Mouse (Mus musculus): ENCODE measurements around the gene Yif1b. TPM values are rescaled to one million over a fixed set of nuclear protein-coding genes. Genes with fewer than 3 reads are reported as not detected.

Yif1b gene
- total RNA-seq, 2 experiments from 2014 or later: 66.3 to 69.2 TPM

Other genes with a start within 250 kb of the Yif1b start
- gene Ryr1, start 113.2 kb upstream of the Yif1b start, total RNA-seq (2021): under 1 TPM; 0.07 to 0.13 TPM
- gene Rasgrp4, start 103.5 kb upstream of the Yif1b start, total RNA-seq (2021): 1 to 10 TPM in 1 of 2 experiments, under 1 TPM in 1; 0.92 to 1.1 TPM
- gene Fam98c, start 82.1 kb upstream of the Yif1b start, total RNA-seq (2021): 10 to 100 TPM; 10.4 to 12.1 TPM
- gene Ggn, start 68.1 kb upstream of the Yif1b start, total RNA-seq (2021): under 1 TPM; 0.25 to 0.28 TPM
- gene Spred3, start 67.9 kb upstream of the Yif1b start, total RNA-seq (2021): under 1 TPM; 0.60 to 0.77 TPM
- 100 to 1,000 TPM; 119 to 124 TPM for gene Psmd8, start 57.6 kb upstream of the Yif1b start, total RNA-seq (2021)
- gene Catsperg1, start 24.3 kb upstream of the Yif1b start, total RNA-seq (2021): under 1 TPM in 1 of 2 experiments, not detected in 1; 0.89 TPM
- gene Kcnk6, start 5.8 kb upstream of the Yif1b start, total RNA-seq (2021): 1 to 10 TPM; 2.7 to 2.9 TPM
- gene 2200002D01Rik, start 10.1 kb downstream of the Yif1b start, total RNA-seq (2021): 1 to 10 TPM in 1 of 2 experiments, under 1 TPM in 1; 0.77 to 1.6 TPM
- gene Spint2, start 43.6 kb downstream of the Yif1b start, total RNA-seq (2021): 10 to 100 TPM; 45.7 to 53.8 TPM
- 1 to 10 TPM; 5.8 to 7.5 TPM for gene Ppp1r14a, start 51.0 kb downstream of the Yif1b start, total RNA-seq (2021)
- 1 to 10 TPM in 1 of 2 experiments, under 1 TPM in 1; 0.47 to 1.1 TPM for gene Dpf1, start 65.6 kb downstream of the Yif1b start, total RNA-seq (2021)